ENCODE assay signal across 14 mouse cellular contexts in genomic region chr11:70720567-70720966, GRCm38 (mm10). TPM values are rescaled to one million over a fixed set of nuclear protein-coding genes. Genes with fewer than 3 reads are reported as not detected.
DNase-seq lines count a peak whose midpoint lies in the region; ATAC-seq and TF ChIP-seq lines count a peak whose summit lies in the region.
"Had no signal": no experiment of that assay in that cellular context is flagged by ENCODE, and none has a peak within 500 bp of the region (broad histone marks: within the 10 kb centered on the region; RNA-seq: fewer than 3 reads in every experiment).

No protein-coding gene starts in this region.

- H3K9ac ChIP-seq in liver, postnatal 0 days (replicated peaks): no peak overlapping the region
- H3K9ac ChIP-seq: hindbrain, embryonic 15.5 days; limb, embryonic 13.5 days; stomach, embryonic 15.5 days had no signal

- H3K4me3 ChIP-seq in liver, postnatal 0 days (ENCODE audit: low read depth, low read length): no peak overlapping the region
- H3K4me3 ChIP-seq: hindbrain, embryonic 15.5 days; limb, embryonic 13.5 days; stomach, embryonic 15.5 days had no signal

- H3K36me3 ChIP-seq in liver, postnatal 0 days (replicated peaks; ENCODE audit: insufficient read depth, low read length): peaks cover 36% of the 10 kb centered on the region
- peaks cover 7% of the 10 kb centered on the region; the same call in 1 of the 2 replicates for H3K36me3 ChIP-seq in splenic B cell, adult 2 months (ENCODE audit: control insufficient read depth, insufficient read depth, low read length, poor library complexity, severe bottlenecking)

- no peak overlapping the region for H3K4me2 ChIP-seq in liver, postnatal 0 days (ENCODE audit: low read depth, low read length)
- H3K4me2 ChIP-seq: hindbrain, embryonic 15.5 days; limb, embryonic 13.5 days; stomach, embryonic 15.5 days had no signal

- no peak for DNase-seq in liver, postnatal 0 days
- DNase-seq in liver (no peak), MEL-GATA-1-ER (ENCODE audit: extremely low read depth, low read depth) (peak; percentile 80)
- peak; percentile 21 for DNase-seq in induced T-regulatory cell, adult 2 months (ENCODE audit: low read depth)
- peak; percentile 62 for DNase-seq in splenic B cell, adult 2 months (ENCODE audit: low read depth, low spot score)
- no peak for DNase-seq in adrenal gland, postnatal 25 days
- DNase-seq in frontal cortex, adult 2 months (ENCODE audit: extremely low spot score in 1 of 2, low spot score in 1 of 2): no peak
- DNase-seq: cerebellum, adult 8-10 months; layer of hippocampus, postnatal 36 days; thymus, postnatal 36 days had no signal

- peak; percentile 73 for ATAC-seq in liver, postnatal 0 days

- TF ChIP-seq CTCF in liver, postnatal 0 days (IDR thresholded peaks at IDR 0.05; ENCODE audit: low read depth): no peak

- TF ChIP-seq EP300 in liver, postnatal 0 days (IDR thresholded peaks at IDR 0.05; ENCODE audit: low read depth): no peak

- no peaks in the 10 kb centered on the region for H3K4me1 ChIP-seq in liver, postnatal 0 days (ENCODE audit: insufficient read depth)
- H3K4me1 ChIP-seq: hindbrain, embryonic 15.5 days; limb, embryonic 13.5 days; stomach, embryonic 15.5 days had no signal

- H3K27me3 ChIP-seq in liver, postnatal 0 days (ENCODE audit: insufficient read depth, low read length): no peaks in the 10 kb centered on the region
- no peaks in the 10 kb centered on the region for H3K27me3 ChIP-seq in splenic B cell, adult 2 months (ENCODE audit: control insufficient read depth, insufficient read depth, low read length, poor library complexity, severe bottlenecking)
- H3K27me3 ChIP-seq: hindbrain, embryonic 15.5 days; limb, embryonic 13.5 days; stomach, embryonic 15.5 days had no signal

- WGBS in liver, postnatal 0 days (ENCODE audit: insufficient replicate concordance): 36% methylated on average over 3 of the region's 3 CpGs

- H3K9me3 ChIP-seq in liver, postnatal 0 days (ENCODE audit: low read length): no peaks in the 10 kb centered on the region
- H3K9me3 ChIP-seq: hindbrain, embryonic 15.5 days; limb, embryonic 13.5 days; stomach, embryonic 15.5 days had no signal

- 0 out of 2 replicates have a peak overlapping the region, but pooled peaks have one; percentile 13 for H3K27ac ChIP-seq in liver, postnatal 0 days (ENCODE audit: low read depth)
- H3K27ac ChIP-seq: hindbrain, embryonic 15.5 days; kidney, postnatal 0 days; limb, embryonic 13.5 days; stomach, embryonic 15.5 days had no signal

RNA-seq across cellular contexts. Expression of gene Kif1c, which starts 20.2 kb away (rescaled TPM):
- polyA plus RNA-seq in liver, postnatal 0 days (2015; fragmentation: Nextera tagmentation; extraction: Ambion mirVana): 1.8 and 2.2 TPM in 2 replicates
- total RNA-seq in adrenal gland, postnatal 25 days (2021): 173 and 182 TPM in 2 replicates
- 45.2 and 48.5 TPM in 2 replicates for polyA plus RNA-seq in frontal cortex, adult 2 months (2012; rRNA removed)

RNA-seq across cellular contexts. Expression of gene Inca1, which starts 20.6 kb away (rescaled TPM):
- polyA plus RNA-seq in liver, postnatal 0 days (2015; fragmentation: Nextera tagmentation; extraction: Ambion mirVana): 8.3 and 10.8 TPM in 2 replicates
- 9.1 and 12.2 TPM in 2 replicates for total RNA-seq in adrenal gland, postnatal 25 days (2021)
- 3.5 and 3.9 TPM in 2 replicates for polyA plus RNA-seq in frontal cortex, adult 2 months (2012; rRNA removed)

RNA-seq across cellular contexts. Expression of gene Camta2, which starts 32.7 kb away (rescaled TPM):
- 2.8 and 3.4 TPM in 2 replicates for polyA plus RNA-seq in liver, postnatal 0 days (2015; fragmentation: Nextera tagmentation; extraction: Ambion mirVana)
- 50.2 and 51.3 TPM in 2 replicates for total RNA-seq in adrenal gland, postnatal 25 days (2021)
- polyA plus RNA-seq in frontal cortex, adult 2 months (2012; rRNA removed): 95.6 and 121 TPM in 2 replicates

RNA-seq across cellular contexts. Expression of gene Zfp3, which starts 43.4 kb away (rescaled TPM):
- polyA plus RNA-seq in liver, postnatal 0 days (2015; fragmentation: Nextera tagmentation; extraction: Ambion mirVana): 1.9 and 2.0 TPM in 2 replicates
- total RNA-seq in adrenal gland, postnatal 25 days (2021): 10.8 and 13.4 TPM in 2 replicates
- 8.7 and 9.8 TPM in 2 replicates for polyA plus RNA-seq in frontal cortex, adult 2 months (2012; rRNA removed)

RNA-seq across cellular contexts. Expression of gene Spag7, which starts 51.4 kb away (rescaled TPM):
- polyA plus RNA-seq in liver, postnatal 0 days (2015; fragmentation: Nextera tagmentation; extraction: Ambion mirVana): 36.6 and 42.1 TPM in 2 replicates
- total RNA-seq in adrenal gland, postnatal 25 days (2021): 88.3 and 97.4 TPM in 2 replicates
- polyA plus RNA-seq in frontal cortex, adult 2 months (2012; rRNA removed): 93.4 and 104 TPM in 2 replicates

Comparison
In these comparisons a context has a peak if more than half of its experiments do, and no peak if none do; other contexts are left out.
1. DNase-seq: peak in MEL-GATA-1-ER (single experiment), induced T-regulatory cell, adult 2 months (single experiment) and splenic B cell, adult 2 months (single experiment); none in liver, postnatal 0 days (single experiment), liver (single experiment), adrenal gland, postnatal 25 days (single experiment) and frontal cortex, adult 2 months (0 of 2).
2. RNA of gene Kif1c, which starts 20.2 kb away (polyA plus RNA-seq): 45.2 to 48.5 TPM in frontal cortex, adult 2 months; 1.8 to 2.2 TPM in liver, postnatal 0 days; every median in the first group is over 10 times any median in the second.
3. RNA of gene Camta2, which starts 32.7 kb away (polyA plus RNA-seq): 95.6 to 121 TPM in frontal cortex, adult 2 months; 2.8 to 3.4 TPM in liver, postnatal 0 days; every median in the first group is over 10 times any median in the second.